Mouse (Mus musculus): ENCODE data around the gene Gm9821. TPM values are rescaled to one million over a fixed set of nuclear protein-coding genes. Genes with fewer than 3 reads are reported as not detected.

Gene Gm9821
- total and polyA plus RNA-seq, 3 experiments: 1.2 to 22.7 TPM; not detected in 1

DNA sequence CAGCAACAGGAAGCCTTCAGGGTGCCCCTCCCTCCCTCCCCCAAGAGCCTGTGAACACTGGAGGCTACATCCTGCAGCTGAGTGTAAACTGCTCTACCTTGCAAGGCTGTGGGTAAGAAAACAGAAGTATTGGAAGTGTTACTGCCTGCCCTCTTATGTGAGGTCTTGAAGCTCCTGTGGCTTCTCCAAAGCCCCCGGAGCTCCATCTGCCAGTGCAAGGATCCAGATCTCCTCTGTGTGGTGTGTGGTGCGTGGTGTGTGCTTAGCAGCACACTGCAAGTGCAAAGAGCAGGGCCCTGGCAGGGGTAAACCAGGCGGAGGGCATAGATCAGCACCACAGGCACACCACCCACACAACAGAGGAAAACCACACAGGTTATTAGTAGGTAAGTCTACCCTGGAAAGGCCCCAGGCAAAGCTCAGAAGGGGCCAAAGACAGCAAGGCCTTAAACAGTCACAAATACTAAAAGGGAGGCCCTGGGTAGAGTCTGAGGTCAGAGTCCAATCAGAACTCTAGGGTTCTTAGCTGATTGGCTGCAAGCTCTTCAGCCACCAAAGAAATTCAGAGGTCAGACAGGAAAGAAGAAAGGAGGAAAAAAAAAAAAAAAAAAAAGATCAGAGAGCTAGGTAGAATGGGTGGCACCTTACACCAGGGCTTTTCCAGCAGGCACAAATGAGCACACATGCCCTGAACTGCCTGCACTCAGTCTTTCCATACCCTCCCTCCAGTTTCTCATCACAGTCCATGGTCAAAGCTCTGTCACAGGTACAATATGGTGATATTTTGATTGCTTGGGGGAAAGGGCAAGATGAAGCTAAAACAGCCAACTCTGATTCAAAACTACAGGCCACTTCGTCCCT is 16.6 kb downstream of the Gm9821 start:
- Histone ChIP-seq H3K36me3 (ENCODE audit: control insufficient read depth in 1 of 2, insufficient read depth in 2 of 2, low read length in 2 of 2) (peaks cover 0 to 23% of the 10 kb centered on the region in 2 experiments; a peak in 2 of 4 replicates), H3K4me3 (ENCODE audit: control insufficient read depth in 1 of 2, insufficient read depth in 1 of 2, low read depth in 2 of 2, low read length in 2 of 2) (peak overlapping the region; percentile 80 to 92), H3K79me2 (ENCODE audit: control insufficient read depth, insufficient read depth, low read length, poor library complexity) (peaks cover 42% of the 10 kb centered on the region), H3K9me3 (replicated peaks; ENCODE audit: insufficient read depth, low read length) (no peaks in the 10 kb centered on the region), H3K27ac (ENCODE audit: control insufficient read depth, low read depth, low read length) (no peak overlapping the region), H3K9ac (ENCODE audit: control insufficient read depth, low read depth, low read length, poor library complexity, severe bottlenecking) (peak overlapping the region; percentile 85), H3K4me1 (ENCODE audit: control insufficient read depth in 1 of 2, insufficient read depth in 2 of 2, low read length in 2 of 2) (peaks cover 7 to 37% of the 10 kb centered on the region in 2 experiments; a peak in 3 of 4 replicates), H3K27me3 (ENCODE audit: control insufficient read depth in 1 of 2, insufficient read depth in 2 of 2, low read length in 2 of 2) (no peaks in the 10 kb centered on the region)
- DNase-seq (ENCODE audit: low read depth, low spot score): no peak
- no peak for TF ChIP-seq ETS1 (IDR thresholded peaks at IDR 0.05; ENCODE audit: low read depth, low read length)
- peak; percentile 49 for TF ChIP-seq ZNF384 (IDR thresholded peaks at IDR 0.05; ENCODE audit: low read depth, low read length)
- no peak for TF ChIP-seq EP300 (IDR thresholded peaks at IDR 0.05; ENCODE audit: low read depth in 1 of 2, low read length in 2 of 2)

DNA sequence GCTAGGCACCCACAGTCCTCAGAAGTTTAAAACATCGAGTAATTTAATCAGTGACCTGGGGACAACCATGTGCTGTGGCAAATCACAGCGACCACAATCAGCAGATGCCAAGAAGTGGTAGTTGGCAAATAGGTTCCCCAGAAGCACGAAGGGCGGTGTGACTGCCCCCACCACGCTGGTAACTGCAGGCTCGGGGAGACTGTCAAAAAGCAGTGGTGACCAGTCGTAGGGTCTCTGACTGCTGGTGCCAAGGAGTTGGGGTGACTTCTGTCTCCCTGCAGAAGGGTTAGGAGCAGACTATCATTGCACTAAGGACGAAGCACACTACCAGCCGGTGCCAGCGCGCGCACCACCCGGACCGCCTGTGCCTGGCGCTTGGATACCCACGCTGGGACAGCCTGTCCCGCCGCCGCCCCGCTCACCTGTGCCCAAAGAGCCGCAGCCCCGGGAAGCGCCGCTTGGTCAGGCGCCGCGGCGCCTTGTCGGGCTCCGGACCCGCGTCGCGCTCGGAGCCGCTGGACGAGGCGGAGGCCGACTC is 17.4 kb downstream of the Gm9821 start:
- H3K27ac ChIP-seq (ENCODE audit: control insufficient read depth, low read depth, low read length): 0 out of 2 replicates have a peak overlapping the region, but pooled peaks have one; percentile 15
- DNase-seq (ENCODE audit: low read depth, low spot score): peak; percentile 56
- peaks cover 0 to 16% of the 10 kb centered on the region in 2 experiments; a peak in 2 of 4 replicates for H3K36me3 ChIP-seq (ENCODE audit: control insufficient read depth in 1 of 2, insufficient read depth in 2 of 2, low read length in 2 of 2)
- peaks cover 7 to 30% of the 10 kb centered on the region in 2 experiments; a peak in 3 of 4 replicates for H3K4me1 ChIP-seq (ENCODE audit: control insufficient read depth in 1 of 2, insufficient read depth in 2 of 2, low read length in 2 of 2)
- peaks cover 42% of the 10 kb centered on the region for H3K79me2 ChIP-seq (ENCODE audit: control insufficient read depth, insufficient read depth, low read length, poor library complexity)
- H3K27me3 ChIP-seq (ENCODE audit: control insufficient read depth in 1 of 2, insufficient read depth in 2 of 2, low read length in 2 of 2): no peaks in the 10 kb centered on the region
- no peaks in the 10 kb centered on the region for H3K9me3 ChIP-seq (replicated peaks; ENCODE audit: insufficient read depth, low read length)
- peak overlapping the region; percentile 85 for H3K9ac ChIP-seq (ENCODE audit: control insufficient read depth, low read depth, low read length, poor library complexity, severe bottlenecking)
- H3K4me3 ChIP-seq (ENCODE audit: control insufficient read depth in 1 of 2, insufficient read depth in 1 of 2, low read depth in 2 of 2, low read length in 2 of 2): peak overlapping the region; percentile 80 to 92
- TF ChIP-seq GATA1 (IDR thresholded peaks at IDR 0.05; ENCODE audit: low read depth, low read length) (no peak), NRF1 (IDR thresholded peaks at IDR 0.05; ENCODE audit: insufficient read depth, low read depth, low read length, poor library complexity, severe bottlenecking) (no peak), CHD2 (IDR thresholded peaks at IDR 0.05; ENCODE audit: low read length) (no peak), CHD1 (IDR thresholded peaks at IDR 0.05; ENCODE audit: low read depth, low read length) (no peak), GABPA (IDR thresholded peaks at IDR 0.05; ENCODE audit: low read depth, low read length) (no peak), CTCF (IDR thresholded peaks at IDR 0.05 in 2 of 3, conservative IDR thresholded peaks at IDR 0.05 in 1 of 3; ENCODE audit: control insufficient read depth in 1 of 3, insufficient read depth in 1 of 3, low read depth in 2 of 3, low read length in 3 of 3, poor library complexity in 1 of 3, severe bottlenecking in 1 of 3) (no peak), MAZ (IDR thresholded peaks at IDR 0.05; ENCODE audit: low read depth, low read length) (no peak), EP300 (IDR thresholded peaks at IDR 0.05; ENCODE audit: low read depth in 1 of 2, low read length in 2 of 2) (no peak), ZMIZ1 (IDR thresholded peaks at IDR 0.05; ENCODE audit: low read depth, low read length) (no peak), BHLHE40 (IDR thresholded peaks at IDR 0.05; ENCODE audit: borderline replicate concordance, low read depth, low read length) (no peak), HCFC1 (IDR thresholded peaks at IDR 0.05; ENCODE audit: low read depth, low read length) (no peak), E2F4 (IDR thresholded peaks at IDR 0.05; ENCODE audit: borderline replicate concordance, low read depth, low read length) (no peak), TBP (IDR thresholded peaks at IDR 0.05; ENCODE audit: low read depth, low read length) (no peak), MXI1 (IDR thresholded peaks at IDR 0.05; ENCODE audit: low read depth, low read length) (no peak), USF2 (IDR thresholded peaks at IDR 0.05; ENCODE audit: borderline replicate concordance in 1 of 2, insufficient read depth in 1 of 2, low read depth in 1 of 2, low read length in 2 of 2) (no peak), MAX (IDR thresholded peaks at IDR 0.05; ENCODE audit: low read length) (peak; percentile 52; the same call in 1 of the 2 replicates), POLR2AphosphoS5 (IDR thresholded peaks at IDR 0.05; ENCODE audit: borderline replicate concordance, low read depth, low read length) (no peak), ELF1 (IDR thresholded peaks at IDR 0.05; ENCODE audit: low read depth, low read length) (no peak), KAT2A (conservative IDR thresholded peaks at IDR 0.05; ENCODE audit: low read depth, low read length) (no peak), TCF12 (IDR thresholded peaks at IDR 0.05; ENCODE audit: low read depth, low read length) (0 out of 2 replicates have a peak, but pooled peaks have one; percentile 9), NELFE (IDR thresholded peaks at IDR 0.05; ENCODE audit: low read depth, low read length) (no peak), ZKSCAN1 (IDR thresholded peaks at IDR 0.05; ENCODE audit: low read depth, low read length) (no peak), MYC (IDR thresholded peaks at IDR 0.05; ENCODE audit: low read depth, low read length) (no peak), SIN3A (IDR thresholded peaks at IDR 0.05; ENCODE audit: low read length) (no peak), TAL1 (IDR thresholded peaks at IDR 0.05; ENCODE audit: low read length) (0 out of 2 replicates have a peak, but pooled peaks have one; percentile 13), USF1 (IDR thresholded peaks at IDR 0.05; ENCODE audit: low read depth, low read length) (no peak), RCOR1 (IDR thresholded peaks at IDR 0.05; ENCODE audit: low read depth, low read length) (peak; percentile 81; the same call in 1 of the 2 replicates)

All from MEL (cell line).